Mouse (Mus musculus): ENCODE results near the gene Pde8a. TPM values are rescaled to one million over a fixed set of nuclear protein-coding genes. Genes with fewer than 3 reads are reported as not detected.
"Not testable (repeated sequence)": the region's sequence is repeated elsewhere in the genome, so short reads cannot be mapped to it uniquely, and the experiment has no call there.

Gene Pde8a
- polyA plus RNA-seq, 1 experiment from 2014 or later: 4.8 TPM

GRCm38 (mm10) chr7:81186036-81186435, 27.4 kb upstream of the Pde8a start:
- H3K27me3 ChIP-seq; H3K36me3 ChIP-seq; H3K9ac ChIP-seq; H3K4me3 ChIP-seq; H3K27ac ChIP-seq; H3K4me1 ChIP-seq; ATAC-seq (ENCODE audit: low FRiP score, low read depth); H3K9me3 ChIP-seq; H3K4me2 ChIP-seq (replicated peaks): not testable (repeated sequence)

GRCm38 (mm10) chr7:81189180-81189579, 24.2 kb upstream of the Pde8a start:
- no peak overlapping the region for H3K27ac ChIP-seq
- no peaks in the 10 kb centered on the region for H3K36me3 ChIP-seq
- ATAC-seq (ENCODE audit: low FRiP score, low read depth): no peak
- no peak overlapping the region for H3K4me2 ChIP-seq (replicated peaks)
- no peaks in the 10 kb centered on the region for H3K9me3 ChIP-seq
- H3K27me3 ChIP-seq: no peaks in the 10 kb centered on the region
- 51% methylated on average over 9 of the region's 9 CpGs for WGBS
- no peak overlapping the region for H3K9ac ChIP-seq
- H3K4me3 ChIP-seq: no peak overlapping the region
- H3K4me1 ChIP-seq: no peaks in the 10 kb centered on the region

GRCm38 (mm10) chr7:81195509-81195908, 17.9 kb upstream of the Pde8a start:
- no peaks in the 10 kb centered on the region for H3K36me3 ChIP-seq
- no peaks in the 10 kb centered on the region for H3K27me3 ChIP-seq
- H3K4me1 ChIP-seq: peaks cover 27% of the 10 kb centered on the region
- WGBS: 61% methylated on average over 4 of the region's 4 CpGs
- H3K27ac ChIP-seq: no peak overlapping the region
- H3K4me2 ChIP-seq (replicated peaks): no peak overlapping the region
- ATAC-seq (ENCODE audit: low FRiP score, low read depth): no peak
- H3K4me3 ChIP-seq: no peak overlapping the region
- no peak overlapping the region for H3K9ac ChIP-seq
- H3K9me3 ChIP-seq: no peaks in the 10 kb centered on the region

GRCm38 (mm10) chr7:81196796-81197195, 16.6 kb upstream of the Pde8a start:
- 46% methylated on average over 3 of the region's 3 CpGs for WGBS
- ATAC-seq (ENCODE audit: low FRiP score, low read depth): no peak
- Histone ChIP-seq H3K27me3 (no peaks in the 10 kb centered on the region), H3K4me3 (no peak overlapping the region), H3K27ac (no peak overlapping the region), H3K36me3 (no peaks in the 10 kb centered on the region), H3K4me2 (replicated peaks) (no peak overlapping the region), H3K4me1 (peaks cover 27% of the 10 kb centered on the region), H3K9me3 (no peaks in the 10 kb centered on the region), H3K9ac (no peak overlapping the region)

GRCm38 (mm10) chr7:81198538-81198937, 14.9 kb upstream of the Pde8a start:
- peaks cover 33% of the 10 kb centered on the region for H3K4me1 ChIP-seq
- H3K9ac ChIP-seq: no peak overlapping the region
- no peaks in the 10 kb centered on the region for H3K9me3 ChIP-seq
- no peaks in the 10 kb centered on the region for H3K27me3 ChIP-seq
- H3K4me3 ChIP-seq: no peak overlapping the region
- WGBS: 20% methylated on average over 4 of the region's 4 CpGs
- no peak for ATAC-seq (ENCODE audit: low FRiP score, low read depth)
- H3K4me2 ChIP-seq (replicated peaks): no peak overlapping the region
- H3K27ac ChIP-seq: no peak overlapping the region
- H3K36me3 ChIP-seq: no peaks in the 10 kb centered on the region

- Histone ChIP-seq H3K4me1 (peaks cover 33% of the 10 kb centered on the region), H3K9ac (no peak overlapping the region), H3K9me3 (no peaks in the 10 kb centered on the region), H3K4me3 (no peak overlapping the region), H3K4me2 (replicated peaks) (no peak overlapping the region), H3K27ac (no peak overlapping the region), H3K36me3 (no peaks in the 10 kb centered on the region), H3K27me3 (no peaks in the 10 kb centered on the region)
- ATAC-seq (ENCODE audit: low FRiP score, low read depth): no peak
- 61% methylated on average over 5 of the region's 5 CpGs for WGBS
Observed at GRCm38 (mm10) chr7:81199109-81199508, 14.3 kb upstream of the Pde8a start.

- WGBS: 51% methylated on average over 4 of the region's 4 CpGs
- no peak overlapping the region for H3K4me2 ChIP-seq (replicated peaks)
- ATAC-seq (ENCODE audit: low FRiP score, low read depth): no peak
Observed at GRCm38 (mm10) chr7:81199757-81200156, 13.6 kb upstream of the Pde8a start.

GRCm38 (mm10) chr7:81202389-81202788, 11.0 kb upstream of the Pde8a start:
- H3K27ac ChIP-seq: no peak overlapping the region
- no peaks in the 10 kb centered on the region for H3K9me3 ChIP-seq
- H3K4me1 ChIP-seq: peaks cover 22% of the 10 kb centered on the region
- no peak overlapping the region for H3K9ac ChIP-seq
- no peaks in the 10 kb centered on the region for H3K27me3 ChIP-seq
- H3K4me3 ChIP-seq: no peak overlapping the region
- H3K4me2 ChIP-seq (replicated peaks): no peak overlapping the region
- 0 out of 2 replicates have a peak, but pooled peaks have one; percentile 28 for ATAC-seq (ENCODE audit: low FRiP score, low read depth)
- no peaks in the 10 kb centered on the region for H3K36me3 ChIP-seq
- 43% methylated on average over 5 of the region's 5 CpGs for WGBS

More at GRCm38 (mm10) chr7:81199757-81200156, 13.6 kb upstream of the Pde8a start:
- Histone ChIP-seq H3K36me3 (no peaks in the 10 kb centered on the region), H3K27ac (no peak overlapping the region), H3K9me3 (no peaks in the 10 kb centered on the region), H3K4me1 (peaks cover 33% of the 10 kb centered on the region), H3K27me3 (no peaks in the 10 kb centered on the region), H3K4me3 (no peak overlapping the region), H3K9ac (no peak overlapping the region)

- H3K36me3 ChIP-seq; H3K4me3 ChIP-seq; H3K9ac ChIP-seq; H3K9me3 ChIP-seq; H3K27me3 ChIP-seq; H3K27ac ChIP-seq; ATAC-seq (ENCODE audit: low FRiP score, low read depth); H3K4me2 ChIP-seq (replicated peaks): not testable (repeated sequence)
- 84% methylated on average over 10 of the region's 10 CpGs for WGBS
- peaks cover 11% of the 10 kb centered on the region for H3K4me1 ChIP-seq
Observed at GRCm38 (mm10) chr7:81203576-81203975, 9.8 kb upstream of the Pde8a start.

- no peak for ATAC-seq (ENCODE audit: low FRiP score, low read depth)
Observed at GRCm38 (mm10) chr7:81208944-81209343, 4.5 kb upstream of the Pde8a start.

GRCm38 (mm10) chr7:81209979-81210685, 3.3 kb upstream of the Pde8a start:
- no peak for ATAC-seq (ENCODE audit: low FRiP score, low read depth)
- H3K4me3 ChIP-seq: no peak overlapping the region
- H3K27ac ChIP-seq: no peak overlapping the region
- H3K9me3 ChIP-seq: no peaks in the 10 kb centered on the region
- peaks cover 63% of the 10 kb centered on the region for H3K27me3 ChIP-seq
- H3K9ac ChIP-seq: no peak overlapping the region
- H3K4me2 ChIP-seq (replicated peaks): no peak overlapping the region
- no peaks in the 10 kb centered on the region for H3K36me3 ChIP-seq
- H3K4me1 ChIP-seq: peaks cover 12% of the 10 kb centered on the region
- 50% methylated on average over 12 of the region's 12 CpGs for whole genome bisulfite sequencing

More at GRCm38 (mm10) chr7:81208944-81209343, 4.5 kb upstream of the Pde8a start:
- Histone ChIP-seq H3K27ac (no peak overlapping the region), H3K27me3 (peaks cover 51% of the 10 kb centered on the region), H3K36me3 (no peaks in the 10 kb centered on the region), H3K9me3 (no peaks in the 10 kb centered on the region), H3K4me1 (peaks cover 10% of the 10 kb centered on the region), H3K9ac (no peak overlapping the region), H3K4me2 (replicated peaks) (no peak overlapping the region), H3K4me3 (no peak overlapping the region)
- 19% methylated on average over 6 of the region's 6 CpGs for WGBS

- H3K9me3 ChIP-seq: no peaks in the 10 kb centered on the region
- 9% methylated on average over 8 of the region's 8 CpGs for WGBS
- no peak overlapping the region for H3K27ac ChIP-seq
- H3K36me3 ChIP-seq: no peaks in the 10 kb centered on the region
- peaks cover 12% of the 10 kb centered on the region for H3K4me1 ChIP-seq
- peak overlapping the region; percentile 52 for H3K4me3 ChIP-seq
- H3K9ac ChIP-seq: no peak overlapping the region; the same call in 1 of the 2 replicates
- peaks cover 80% of the 10 kb centered on the region for H3K27me3 ChIP-seq
- peak overlapping the region; percentile 72 for H3K4me2 ChIP-seq (replicated peaks)
- ATAC-seq (ENCODE audit: low FRiP score, low read depth): no peak
Observed at GRCm38 (mm10) chr7:81211760-81212159, 1.6 kb upstream of the Pde8a start.

GRCm38 (mm10) chr7:81212261-81212681, 1.1 kb upstream of the Pde8a start:
- Histone ChIP-seq H3K4me3 (peak overlapping the region; percentile 52), H3K4me2 (replicated peaks) (peak overlapping the region; percentile 72), H3K4me1 (peaks cover 12% of the 10 kb centered on the region), H3K27me3 (peaks cover 83% of the 10 kb centered on the region), H3K9ac (peak overlapping the region; percentile 43; the same call in 1 of the 2 replicates), H3K27ac (peak overlapping the region; percentile 56), H3K9me3 (no peaks in the 10 kb centered on the region), H3K36me3 (no peaks in the 10 kb centered on the region)
- no peak for ATAC-seq (ENCODE audit: low FRiP score, low read depth)
- 1% methylated on average over 22 of the region's 22 CpGs for WGBS

All from limb, embryonic 13.5 days (tissue).